Mouse (Mus musculus) thymus, postnatal 0 days (tissue): ENCODE measurements around the gene Rnf150. TPM values are rescaled to one million over a fixed set of nuclear protein-coding genes. Genes with fewer than 3 reads are reported as not detected.

Source experiments
- DNase-seq: peaks from one replicate; pipeline ENCODE4 v3.0.0-alpha.2; 2015; ENCODE audit warnings: low spot score
- polyA plus RNA-seq: library from polyadenylated mRNA; unstranded; fragments of >200 nt; fragmentation: Nextera tagmentation; extraction: Ambion mirVana; gene quantifications from 2 replicates; pipeline ENCODE4 v1.2.1, GENCODE M21; 2015

Rnf150 gene
- polyA plus RNA-seq, 1 experiment from 2014 or later: 0.33 TPM

GRCm38 (mm10) chr8:82936866-82937265 lies 73.7 kb downstream of the Rnf150 start:
- DNase-seq: no peak

DNA sequence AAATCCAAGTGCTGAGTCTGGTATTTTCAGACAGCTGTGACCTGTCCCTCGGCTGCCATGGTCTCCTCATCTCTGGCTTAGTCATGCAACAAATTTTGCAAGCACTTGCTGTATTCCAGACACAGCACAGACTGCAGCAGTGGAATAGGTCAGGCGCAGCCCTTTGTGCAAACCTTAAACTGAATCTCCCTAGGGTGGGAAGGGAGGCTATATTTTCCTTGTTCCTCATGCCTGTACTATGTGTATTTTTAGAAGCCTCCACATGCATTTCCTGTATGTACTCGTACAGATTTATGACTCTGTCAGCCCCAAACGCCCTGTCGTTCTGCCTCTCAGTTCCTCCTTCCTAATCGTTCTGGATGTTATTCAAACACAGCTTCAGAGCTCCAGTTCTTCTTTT lies 76.8 kb downstream of the Rnf150 start:
- no peak for DNase-seq

DNA sequence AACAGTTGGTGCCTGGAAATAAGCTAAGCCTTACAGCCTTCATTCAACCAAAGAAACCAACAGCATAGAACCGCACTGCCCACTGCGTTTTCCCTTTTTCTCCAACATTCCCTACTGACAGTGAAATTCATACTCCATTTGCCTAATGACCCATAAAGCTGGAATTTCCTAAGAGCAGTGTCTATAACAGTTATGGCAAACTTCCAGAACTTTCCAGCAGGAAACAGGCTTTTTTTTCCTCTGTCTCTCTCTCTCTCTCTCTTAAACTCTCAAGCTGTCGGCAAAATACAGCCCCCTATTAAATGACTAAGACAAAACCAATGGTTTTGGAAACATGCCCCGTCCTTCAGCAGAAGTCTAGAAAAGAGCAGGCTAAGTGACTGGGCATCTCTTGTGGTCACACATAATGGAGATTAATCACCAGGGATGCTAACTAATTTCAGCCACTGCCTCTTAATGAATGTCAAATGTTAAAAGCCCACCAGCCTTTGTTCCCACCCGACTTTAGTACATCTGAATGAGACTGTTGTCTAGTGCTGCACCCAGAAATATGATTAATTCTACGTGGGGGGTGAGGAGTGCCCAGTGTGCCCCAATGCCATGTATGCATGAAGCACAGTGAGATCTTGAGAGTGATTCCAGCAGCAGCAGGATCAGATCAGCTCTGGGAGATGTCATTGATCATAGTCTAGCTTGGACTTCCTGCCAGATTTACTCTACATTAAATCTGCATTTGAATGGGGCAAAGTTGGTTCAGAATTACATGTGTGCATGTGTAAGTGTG lies 80.3 kb downstream of the Rnf150 start:
- DNase-seq: no peak

GRCm38 (mm10) chr8:82945867-82946266 lies 82.7 kb downstream of the Rnf150 start:
- DNase-seq: no peak

GRCm38 (mm10) chr8:82946658-82947057 lies 83.5 kb downstream of the Rnf150 start:
- no peak for DNase-seq

DNA sequence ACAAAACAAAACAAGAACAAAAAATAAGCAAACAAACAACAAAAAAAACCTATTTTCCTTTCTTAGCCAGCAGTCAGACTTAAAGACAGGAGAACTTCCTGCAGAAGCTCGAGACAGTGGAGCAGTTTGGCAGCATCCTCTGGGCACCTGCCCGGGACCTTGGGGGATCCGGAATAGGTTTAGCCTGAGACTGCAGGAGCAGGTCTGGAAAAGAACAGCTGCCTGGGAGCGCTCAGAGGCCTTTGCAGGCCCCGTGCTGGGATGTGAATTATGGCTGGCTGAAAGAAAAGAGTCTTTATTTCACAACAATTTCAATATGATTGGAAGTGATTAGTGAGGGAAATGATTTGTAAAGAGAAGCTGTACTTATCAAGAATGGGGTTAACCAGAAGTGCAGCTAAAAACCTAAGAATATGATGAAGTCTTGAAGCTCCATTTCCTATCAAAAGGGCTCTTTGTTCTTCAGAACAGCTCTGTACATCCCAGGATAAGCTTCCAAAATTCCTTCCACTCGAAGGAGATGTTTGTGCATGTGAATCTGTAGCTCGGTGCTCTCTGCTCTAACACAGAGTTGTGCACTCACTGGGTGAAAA lies 92.1 kb downstream of the Rnf150 start:
- DNase-seq: no peak

DNA sequence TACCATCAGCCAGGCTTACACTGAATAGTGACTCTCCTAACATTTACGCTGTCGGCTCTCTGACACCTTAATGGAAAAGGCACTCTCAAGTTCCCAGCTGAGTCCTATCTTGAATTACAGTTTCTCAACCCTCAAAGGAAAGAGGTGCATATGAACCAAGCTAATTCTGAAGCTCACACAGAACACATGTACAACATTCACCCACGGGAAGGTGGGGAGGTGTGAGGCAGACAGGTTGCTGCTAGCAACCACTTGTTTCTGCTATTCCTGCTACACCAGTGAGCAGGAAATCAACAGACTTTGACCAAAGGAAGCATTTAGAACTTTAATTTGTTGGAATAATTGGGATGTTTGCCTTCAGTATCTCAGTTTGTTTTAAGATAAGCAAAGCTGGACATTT lies 96.3 kb downstream of the Rnf150 start:
- DNase-seq: no peak

GRCm38 (mm10) chr8:82959980-82960610 lies 96.9 kb downstream of the Rnf150 start:
- DNase-seq: no peak

DNA sequence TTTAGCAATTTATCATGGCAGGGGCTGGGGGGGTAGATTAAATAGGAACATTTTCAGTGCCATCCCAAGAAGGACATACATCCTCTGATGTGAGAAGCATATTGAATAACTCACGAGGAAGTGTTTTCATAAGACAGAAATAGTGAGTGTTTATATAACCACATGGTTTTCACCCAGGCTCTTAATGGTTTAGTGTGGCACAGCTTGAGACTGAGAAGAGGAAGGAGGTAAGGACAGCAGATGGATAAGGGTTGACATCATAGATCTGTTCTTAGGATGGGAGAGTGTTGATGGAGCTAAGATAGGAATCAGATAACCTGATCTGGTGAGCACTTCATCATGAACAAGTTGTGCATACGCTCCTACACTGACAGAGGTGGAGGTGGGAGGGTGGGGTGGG lies 101.4 kb downstream of the Rnf150 start:
- DNase-seq: no peak

- no peak for DNase-seq
Observed at GRCm38 (mm10) chr8:82967879-82968678, 104.9 kb downstream of the Rnf150 start.

DNA sequence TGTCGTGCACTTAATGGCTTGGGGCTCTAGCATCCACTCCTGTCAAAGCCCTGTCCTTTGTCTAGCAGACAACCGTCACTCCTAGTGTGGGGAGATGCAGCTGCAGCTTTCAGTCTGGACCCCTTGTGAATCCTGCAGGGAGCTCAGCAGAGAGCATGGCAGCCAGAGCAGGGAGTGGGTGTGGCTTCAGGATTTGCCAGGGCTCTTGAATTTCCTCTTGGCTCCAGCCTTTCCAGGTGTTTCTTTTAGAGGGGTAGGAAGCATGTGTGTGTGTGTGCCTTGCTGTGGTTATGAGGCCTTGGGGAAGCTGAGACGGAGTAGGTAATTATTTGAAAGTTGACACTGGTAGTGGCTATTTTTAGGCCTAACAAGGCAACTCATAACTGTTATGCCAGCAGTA lies 106.8 kb downstream of the Rnf150 start:
- no peak for DNase-seq

DNA sequence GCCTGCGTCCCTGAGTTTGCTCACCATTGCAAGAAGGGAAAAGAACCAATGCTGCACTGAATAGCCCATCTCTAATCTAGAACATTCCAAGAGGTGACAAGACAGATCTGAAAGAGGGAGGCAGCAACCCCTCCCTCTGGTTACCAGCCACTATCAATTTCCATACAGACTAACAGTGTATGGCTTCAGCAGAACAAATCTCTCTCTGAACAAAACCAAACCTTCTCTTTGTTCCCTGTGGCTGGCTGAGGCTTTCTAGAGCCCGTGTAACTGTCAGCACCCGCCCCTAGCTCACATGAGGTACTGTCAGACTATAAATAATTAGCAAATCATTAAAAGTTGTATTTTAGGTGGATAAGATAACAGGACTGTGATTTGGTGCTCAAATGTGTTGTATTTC lies 109.7 kb downstream of the Rnf150 start:
- DNase-seq: no peak

DNA sequence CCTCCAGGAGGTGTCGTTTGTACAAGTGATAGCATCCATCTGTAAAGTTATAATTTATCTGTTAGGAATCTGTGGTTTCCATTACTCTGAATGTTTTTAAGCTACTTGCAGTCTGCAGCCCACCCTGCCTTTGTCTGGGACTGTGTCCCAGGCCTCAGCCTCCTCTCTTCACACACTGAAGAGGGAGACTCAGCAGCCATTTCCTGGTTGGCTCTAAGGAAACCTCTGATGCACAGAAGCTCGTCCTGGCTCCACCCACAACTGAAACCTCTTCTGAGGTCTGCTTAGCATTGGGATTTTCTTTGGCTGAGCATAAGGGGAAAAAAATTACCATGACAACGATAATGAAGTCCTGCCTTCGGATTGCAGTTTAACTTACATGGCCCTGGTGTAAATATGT lies 110.2 kb downstream of the Rnf150 start:
- no peak for DNase-seq

DNA sequence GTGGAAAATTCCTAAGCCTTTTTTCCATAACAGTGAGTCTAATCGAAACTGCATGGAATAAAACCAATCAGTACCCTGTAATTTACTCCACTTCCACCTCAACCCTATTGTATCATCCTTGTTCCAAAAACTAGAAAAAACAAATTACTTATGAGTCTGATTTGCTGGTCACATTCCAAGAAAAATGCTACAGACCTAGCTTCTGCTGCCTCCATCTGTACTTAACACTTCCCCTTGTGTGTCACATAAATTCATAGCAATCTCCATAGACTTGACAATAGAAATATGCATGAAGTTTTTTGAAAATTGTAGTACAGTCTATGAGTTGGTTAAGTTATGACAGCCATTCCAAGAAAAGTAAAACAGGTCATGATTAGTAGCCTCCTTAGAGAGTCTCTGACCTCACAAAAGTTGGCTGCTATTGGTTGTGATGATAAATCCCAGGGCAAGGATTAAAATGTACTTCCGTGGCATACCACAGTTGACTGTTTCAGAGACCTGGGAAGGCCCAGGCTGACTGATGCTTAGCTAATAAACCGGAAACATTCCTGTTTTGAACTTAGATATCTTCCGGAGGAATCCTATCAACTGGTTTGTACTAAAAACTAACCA lies 118.2 kb downstream of the Rnf150 start:
- DNase-seq: no peak

GRCm38 (mm10) chr8:82982873-82983272 lies 119.7 kb downstream of the Rnf150 start:
- DNase-seq: no peak

GRCm38 (mm10) chr8:82983301-82983700 lies 120.1 kb downstream of the Rnf150 start:
- DNase-seq: no peak

- no peak for DNase-seq
Observed at GRCm38 (mm10) chr8:82992093-82992492, 128.9 kb downstream of the Rnf150 start.

DNA sequence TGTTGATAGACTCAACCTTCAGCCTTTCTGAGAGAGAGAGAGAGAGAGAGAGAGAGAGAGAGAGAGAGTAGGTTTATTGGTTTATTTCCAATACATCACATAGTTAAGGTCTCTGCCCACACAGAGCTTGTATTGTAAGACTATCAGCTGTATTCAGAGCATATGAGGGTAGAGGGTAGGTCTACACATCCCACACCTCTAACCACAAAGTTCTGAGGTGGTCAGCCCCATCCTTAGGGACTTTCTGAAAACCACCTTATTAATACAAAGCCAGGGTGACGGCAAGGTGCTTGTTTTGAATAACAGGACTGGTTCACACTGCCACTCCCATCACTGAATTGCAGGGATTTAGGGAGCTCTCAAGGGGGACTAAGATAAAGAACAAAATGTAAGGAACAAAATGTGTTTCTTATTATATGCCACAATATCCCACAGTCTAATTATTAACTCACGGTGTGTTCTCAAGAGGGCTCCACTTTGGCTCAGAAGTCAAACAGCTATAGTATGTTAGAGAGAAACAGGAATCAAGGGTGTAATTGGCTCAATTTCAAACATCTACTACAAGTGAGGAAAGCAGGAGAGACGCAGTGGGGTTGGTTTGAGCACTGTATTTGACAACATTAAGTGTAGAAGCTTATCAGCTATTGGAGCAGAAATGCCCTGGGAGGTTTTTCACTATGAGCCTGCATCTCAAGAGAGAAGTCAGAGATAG lies 132.7 kb downstream of the Rnf150 start:
- no peak for DNase-seq

DNA sequence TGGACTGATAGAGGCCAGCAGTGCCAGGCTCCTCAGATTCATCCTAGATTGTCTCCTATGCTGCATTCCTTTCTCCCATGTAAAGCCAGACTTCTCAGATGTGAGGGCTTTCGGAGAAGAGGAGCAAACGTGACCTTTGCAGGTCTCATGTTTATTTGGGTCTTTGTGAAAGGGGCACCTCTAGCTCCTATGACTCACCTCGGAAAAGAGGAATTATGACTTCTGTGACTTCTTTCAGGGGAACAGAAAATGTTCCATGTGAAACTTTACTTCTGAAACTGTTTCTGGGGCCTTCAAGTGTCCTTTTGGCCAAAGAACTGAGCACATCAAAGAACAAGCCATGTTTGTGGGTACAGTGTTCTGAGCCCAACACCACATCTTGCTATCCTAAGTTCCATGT lies 133.7 kb downstream of the Rnf150 start:
- DNase-seq: no peak

GRCm38 (mm10) chr8:82998778-82999177 lies 135.6 kb downstream of the Rnf150 start:
- DNase-seq: no peak

GRCm38 (mm10) chr8:83003187-83003586 lies 140.0 kb downstream of the Rnf150 start:
- DNase-seq: no peak
